Mouse (Mus musculus): ENCODE results near the gene Gphb5.

Gene Gphb5

GRCm38 (mm10) chr12:75391526-75391925 lies 25.1 kb downstream of the Gphb5 start:
- no peak for DNase-seq (ENCODE audit: low read depth, low spot score)

DNA sequence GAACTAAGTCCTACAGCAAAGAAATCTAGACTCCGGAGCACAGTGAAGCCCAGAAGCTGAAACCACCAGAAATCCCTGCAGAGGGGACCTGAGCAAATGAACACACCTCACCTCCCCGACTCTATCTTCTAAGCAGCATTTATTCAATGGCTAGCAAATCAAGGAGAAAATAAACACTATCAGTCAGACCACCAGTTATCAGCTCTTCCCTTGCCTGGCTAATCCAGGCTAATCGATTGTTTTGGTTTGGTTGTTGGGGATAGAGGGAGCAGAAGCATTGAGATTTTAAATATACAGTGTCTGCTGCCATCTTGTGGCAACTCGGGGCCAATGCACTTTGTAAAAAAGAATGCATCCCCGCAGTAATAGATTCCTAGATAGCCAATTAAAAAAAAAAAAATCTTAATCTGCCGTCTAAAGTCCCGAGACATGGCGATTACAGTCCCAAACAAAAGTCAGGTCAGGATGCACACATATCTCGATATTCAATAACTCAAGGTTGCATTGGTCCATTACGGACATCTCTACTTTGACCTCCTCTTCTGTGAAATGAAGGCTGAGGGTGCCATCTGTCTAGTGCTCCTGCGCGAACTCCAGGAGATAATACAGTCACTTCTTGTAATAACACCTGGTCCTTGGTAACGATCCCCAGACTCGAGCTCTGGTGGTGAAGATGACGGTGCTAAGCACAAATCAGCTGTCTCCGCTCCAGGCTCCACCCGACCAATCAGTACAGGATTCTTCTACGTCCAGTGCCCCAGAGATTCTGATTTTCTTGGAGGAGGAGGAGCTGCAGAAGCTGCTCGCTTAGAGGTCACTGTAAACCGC lies 27.1 kb downstream of the Gphb5 start:
- peak; percentile 30 for DNase-seq (ENCODE audit: low read depth, low spot score)

DNA sequence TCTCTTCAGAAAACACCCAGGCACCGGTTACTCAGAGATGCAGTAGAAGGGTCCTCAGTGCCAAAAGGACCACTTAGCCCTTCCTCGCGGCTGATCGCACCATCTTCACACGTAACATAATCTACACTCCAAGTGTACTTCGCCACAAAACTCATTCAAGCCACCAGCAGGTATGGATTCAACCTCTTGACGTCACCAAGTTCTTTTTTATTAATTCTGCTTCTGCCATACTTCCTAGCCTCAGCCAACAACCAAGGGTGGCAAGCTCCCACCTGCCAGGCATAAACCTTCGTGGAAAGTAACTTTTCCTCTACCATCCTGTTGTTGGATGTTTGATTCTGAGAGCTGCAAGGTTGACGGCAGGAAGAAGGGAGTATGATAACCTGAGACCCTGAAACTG lies 28.1 kb downstream of the Gphb5 start:
- no peak for DNase-seq (ENCODE audit: low read depth, low spot score)

GRCm38 (mm10) chr12:75387846-75388245 lies 28.7 kb downstream of the Gphb5 start:
- no peak for DNase-seq (ENCODE audit: low read depth, low spot score)

- no peak for DNase-seq (ENCODE audit: low read depth, low spot score)
These were observed 29.4 kb downstream of the Gphb5 start for GRCm38 (mm10) chr12:75387156-75387555.

GRCm38 (mm10) chr12:75386731-75387130 lies 29.9 kb downstream of the Gphb5 start:
- DNase-seq (ENCODE audit: low read depth, low spot score) = no peak

GRCm38 (mm10) chr12:75376126-75376525 lies 40.5 kb downstream of the Gphb5 start:
- no peak for DNase-seq (ENCODE audit: low read depth, low spot score)

DNA sequence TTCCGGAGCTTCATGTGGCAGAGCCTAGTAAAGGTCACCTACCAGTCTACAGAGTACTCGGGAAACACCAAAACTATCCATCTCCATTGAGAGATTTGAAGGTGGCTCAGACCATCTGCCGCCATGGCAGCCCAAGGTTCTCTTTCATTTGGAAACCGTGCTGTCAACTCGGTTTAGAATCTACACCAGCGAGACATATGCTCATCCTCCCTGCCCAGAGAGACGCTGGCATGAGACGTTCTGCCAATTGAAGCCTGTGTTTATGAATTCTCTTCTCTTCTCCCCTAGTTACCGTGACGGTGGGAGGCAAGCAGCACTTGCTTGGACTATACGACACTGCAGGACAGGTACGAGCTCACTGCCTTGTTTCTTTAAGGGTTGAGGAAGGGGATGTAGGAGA lies 41.5 kb downstream of the Gphb5 start:
- no peak for DNase-seq (ENCODE audit: low read depth, low spot score)

DNA sequence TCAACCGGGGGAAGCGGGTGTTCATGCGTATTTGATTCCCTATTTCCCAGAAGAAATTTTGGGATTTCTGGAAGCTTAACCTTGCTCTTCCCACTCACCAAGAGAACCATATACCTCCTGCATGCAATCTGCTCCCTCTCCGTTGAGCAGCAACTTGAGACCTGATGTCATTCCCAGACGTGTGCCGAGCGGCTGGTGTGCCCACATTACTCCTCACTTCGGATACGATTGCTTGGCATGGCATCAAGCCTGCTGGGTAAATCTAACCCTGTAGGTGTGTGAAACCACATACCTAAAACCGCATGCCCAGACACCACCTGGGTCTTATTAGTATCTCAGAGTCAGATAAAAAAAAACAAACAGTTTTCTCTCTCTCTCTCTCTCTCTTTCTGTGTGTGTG lies 42.1 kb downstream of the Gphb5 start:
- DNase-seq (ENCODE audit: low read depth, low spot score) = no peak

DNA sequence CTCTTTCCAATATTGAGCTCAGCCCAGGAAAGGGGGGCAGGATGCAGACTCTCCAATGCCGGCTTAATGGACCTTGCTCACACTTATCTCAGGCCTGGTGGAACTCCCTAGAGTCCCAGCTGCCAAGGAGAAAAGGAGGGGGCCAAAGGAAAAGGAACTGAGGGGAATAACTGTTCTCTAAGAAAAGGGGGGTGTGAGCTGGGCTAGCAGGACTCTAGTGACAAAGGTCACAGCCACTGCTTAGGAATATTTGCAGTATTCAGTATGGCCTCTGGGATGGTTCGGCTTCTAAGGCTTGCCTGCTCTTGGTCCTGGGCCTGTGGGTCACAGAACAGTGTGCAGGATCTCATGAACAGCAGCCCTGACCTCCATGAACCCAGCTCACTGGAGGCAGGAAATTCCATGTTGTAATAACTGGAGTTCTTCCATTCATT lies 47.1 kb downstream of the Gphb5 start:
- DNase-seq (ENCODE audit: low read depth, low spot score) = no peak

DNA sequence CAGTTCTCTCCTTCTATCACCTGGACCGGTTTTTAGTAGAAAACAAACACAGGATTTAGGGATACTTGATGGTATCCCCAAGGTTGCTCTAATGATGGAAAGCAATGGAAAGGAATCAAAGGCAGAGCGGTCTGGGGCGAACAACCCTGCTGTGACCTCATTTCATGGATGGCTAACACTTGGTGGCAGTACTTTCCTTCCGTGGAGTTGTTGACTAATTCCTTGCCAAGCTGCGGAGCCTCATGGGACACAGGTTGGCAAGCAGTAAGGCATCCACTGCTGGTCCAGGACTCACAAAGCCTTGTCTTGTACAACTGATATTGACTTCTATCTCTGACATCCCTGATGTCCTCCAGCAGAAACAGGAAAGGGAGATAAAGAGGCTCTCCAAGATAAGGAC lies 48.1 kb downstream of the Gphb5 start:
- no peak for DNase-seq (ENCODE audit: low read depth, low spot score)

DNA sequence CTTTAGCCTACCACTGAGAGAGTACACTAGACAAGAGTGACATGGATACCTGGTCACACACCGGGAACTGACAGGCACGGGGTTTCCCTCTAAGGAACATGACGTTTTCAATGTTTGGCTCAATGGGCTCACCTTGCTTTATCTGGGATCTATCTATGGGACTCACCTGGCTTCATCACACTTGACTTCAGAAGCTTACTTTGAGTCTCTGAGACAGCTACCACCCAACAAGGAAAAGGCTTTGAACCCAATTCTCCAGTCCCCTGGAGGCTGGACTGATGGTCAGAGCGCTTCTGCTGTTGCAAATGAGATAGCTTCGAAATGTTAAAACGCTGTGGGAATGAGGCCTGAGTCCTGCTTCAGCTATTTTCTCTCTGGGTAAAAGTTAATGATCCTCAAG lies 49.2 kb downstream of the Gphb5 start:
- DNase-seq (ENCODE audit: low read depth, low spot score) = no peak

GRCm38 (mm10) chr12:75365621-75366124 lies 50.9 kb downstream of the Gphb5 start:
- no peak for DNase-seq (ENCODE audit: low read depth, low spot score)

DNA sequence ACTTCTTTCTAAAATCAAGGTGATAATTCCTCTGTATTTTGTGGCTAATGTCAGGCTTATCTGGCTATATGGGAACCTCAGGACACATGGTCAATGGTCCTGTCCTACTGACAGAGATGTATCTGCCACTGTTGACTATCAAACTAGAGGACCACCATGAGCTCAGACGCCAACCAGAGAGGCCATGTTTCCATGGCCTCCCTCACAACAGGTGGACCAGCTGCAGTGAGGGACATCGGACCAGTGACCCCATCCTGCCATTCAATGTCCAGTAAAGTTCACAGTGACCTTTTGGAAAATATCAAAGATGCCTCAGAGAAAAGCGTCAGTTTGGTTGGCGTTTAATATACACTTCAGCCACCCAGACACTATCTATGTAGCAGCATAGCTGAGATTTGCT lies 52.2 kb downstream of the Gphb5 start:
- DNase-seq (ENCODE audit: low read depth, low spot score) = no peak

GRCm38 (mm10) chr12:75362456-75362855 lies 54.1 kb downstream of the Gphb5 start:
- DNase-seq (ENCODE audit: low read depth, low spot score) = no peak
